Mouse (Mus musculus) liver, postnatal 0 days (tissue): ENCODE measurements at regions not wholly inside any gene's neighbourhood (a gene's known extent, or its start where the extent isn't known, plus 50 kb on each side); places are given as distances from the start of the nearest gene placed in this dataset.

Experiments
- CTCF ChIP-seq: sonication (generic); IDR thresholded peaks from 2 replicates; pipeline ENCODE4 v1.5.1; 2016; ENCODE audit warnings: antibody characterized with exemption, low read depth
- EP300 ChIP-seq: IDR thresholded peaks from 2 replicates; pipeline ENCODE4 v1.6.1; 2016; ENCODE audit warnings: antibody characterized with exemption, low read depth, mild to moderate bottlenecking

DNA sequence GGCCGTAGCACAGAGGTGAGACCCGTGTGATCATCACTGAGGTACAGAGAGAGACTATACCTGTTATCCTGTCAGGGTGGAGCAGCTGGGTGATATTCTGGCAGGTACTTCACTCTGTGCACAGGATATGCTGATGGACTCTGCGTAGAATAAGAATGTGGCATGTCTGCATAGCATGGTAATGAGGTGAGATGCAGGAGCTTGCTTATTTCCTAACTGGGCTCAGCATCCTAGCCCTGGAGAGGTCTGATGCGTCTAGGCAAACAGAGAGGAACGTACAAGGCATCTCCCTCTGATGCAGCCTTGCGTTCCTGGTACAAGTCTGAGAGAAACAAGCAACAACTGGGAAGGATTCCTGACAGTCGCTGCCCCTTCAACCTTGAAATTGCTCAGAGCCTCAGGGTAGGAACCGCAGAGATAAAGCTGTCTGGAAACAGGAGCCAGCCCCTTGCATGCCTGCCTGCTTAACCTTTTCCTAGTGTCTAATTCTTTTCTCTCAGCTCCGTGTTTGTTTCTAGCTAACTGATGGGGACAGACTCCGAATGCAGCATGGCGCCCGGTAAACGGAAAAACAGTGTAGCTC is 259.3 kb downstream of the Med10 start:
- TF ChIP-seq EP300 (no peak), CTCF (no peak)
